Mouse (Mus musculus) small intestine, adult 2 months (tissue): Measurements from ENCODE around the gene Galk2.

Source experiments
- CTCF ChIP-seq: fragments of 200-500 bp; IDR thresholded peaks from 2 replicates; pipeline ENCODE4 v1.5.1; 2012; ENCODE audit warnings: low read depth, mild to moderate bottlenecking, control low read depth, inconsistent platforms, low read length, moderate library complexity, mixed read lengths; ENCODE audit not compliant: insufficient replicate concordance, insufficient read length; ENCODE audit errors: extremely low read depth
- POLR2A ChIP-seq: fragments of 200-500 bp; IDR thresholded peaks from 2 replicates; pipeline ENCODE4 v1.6.1; 2012; ENCODE audit warnings: low read depth, mild to moderate bottlenecking, control low read depth, inconsistent platforms, low read length, moderate library complexity

DNA sequence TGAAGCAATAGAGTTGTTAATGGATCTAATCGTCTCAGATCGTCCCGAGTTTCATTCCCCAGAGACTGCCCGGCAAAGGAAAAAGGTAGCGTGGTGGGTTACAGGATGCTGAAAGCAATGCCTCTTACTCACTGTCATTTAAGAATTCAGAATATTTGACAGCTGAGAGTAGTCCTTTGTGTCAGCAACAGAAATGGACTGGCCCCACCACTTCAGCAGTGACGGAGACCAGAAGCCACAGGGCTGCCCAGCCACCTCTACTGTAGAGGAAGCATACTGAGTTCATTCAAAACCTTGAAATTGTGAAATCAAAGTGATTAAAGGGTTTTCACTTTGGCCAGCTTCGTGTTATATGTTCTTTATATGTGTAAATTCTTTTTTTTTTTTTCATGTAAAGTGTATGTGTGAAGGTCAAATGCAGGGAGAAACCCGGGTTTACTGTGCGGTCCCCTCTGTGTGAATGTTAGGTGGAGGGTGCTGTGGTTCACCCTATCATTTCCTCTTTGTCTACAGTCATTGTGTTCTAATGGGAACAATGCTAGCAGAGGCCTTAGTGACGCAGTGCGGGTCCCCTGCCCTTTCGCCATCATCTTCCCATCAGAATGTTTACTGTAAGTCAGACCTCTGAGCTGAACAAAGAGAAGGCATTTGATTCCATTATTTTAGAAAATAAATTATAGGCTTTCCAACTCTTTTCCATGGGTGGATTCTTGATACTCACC lies 156.2 kb downstream of the Galk2 start:
- TF ChIP-seq CTCF (no peak), POLR2A (no peak)
